Mouse (Mus musculus) heart, embryonic 12.5 days (tissue): ENCODE measurements at regions not wholly inside any gene's neighbourhood (a gene's known extent, or its start where the extent isn't known, plus 50 kb on each side); places are given as distances from the start of the nearest gene placed in this dataset.

Experiments used
- ATAC-seq: fragments of 200-750 bp; cut with Nextera tagmentation; 2 replicates; pipeline ENCODE4 v1.8.0; 2017; ENCODE audit warnings: moderate TSS enrichment, moderate library complexity; ENCODE audit not compliant: insufficient number of reproducible peaks, low FRiP score
- H3K27ac ChIP-seq: fragments of 300-500 bp; sonication (generic); 2 replicates; pipeline ENCODE4 v1.5.1; 2016; ENCODE audit warnings: mild to moderate bottlenecking, moderate library complexity; ENCODE audit not compliant: poor library complexity, severe bottlenecking
- H3K27me3 ChIP-seq: fragments of 300-500 bp; sonication (generic); replicated peaks from 2 replicates; pipeline ENCODE4 v1.6.1; 2016; ENCODE audit warnings: mild to moderate bottlenecking, moderate library complexity
- H3K36me3 ChIP-seq: fragments of 300-500 bp; sonication (generic); 2 replicates; pipeline ENCODE4 v1.6.1; 2016; ENCODE audit warnings: mild to moderate bottlenecking, moderate library complexity
- H3K4me1 ChIP-seq: fragments of 300-500 bp; sonication (generic); replicated peaks from 2 replicates; pipeline ENCODE4 v1.6.1; 2016; ENCODE audit warnings: mild to moderate bottlenecking
- H3K4me2 ChIP-seq: fragments of 300-500 bp; sonication (generic); 2 replicates; pipeline ENCODE4 v1.6.1; 2016; ENCODE audit warnings: mild to moderate bottlenecking, moderate library complexity
- H3K4me3 ChIP-seq: fragments of 300-500 bp; sonication (generic); 2 replicates; pipeline ENCODE4 v1.5.1; 2016; ENCODE audit warnings: mild to moderate bottlenecking
- H3K9ac ChIP-seq: fragments of 300-500 bp; sonication (generic); 2 replicates; pipeline ENCODE4 v1.6.1; 2016; ENCODE audit warnings: mild to moderate bottlenecking, moderate library complexity
- H3K9me3 ChIP-seq: fragments of 300-500 bp; sonication (generic); replicated peaks from 2 replicates; pipeline ENCODE4 v1.6.1; 2016; ENCODE audit warnings: mild to moderate bottlenecking, moderate library complexity
- WGBS: fragments of 180-500 bp; shearing (Covaris S2); methylation state at CpG from one replicate; pipeline ENCODE4 v1.1.7; 2016; 5-methylcytosine and 5-hydroxymethylcytosine counted together

- Histone ChIP-seq H3K4me2 (peak overlapping the region; percentile 63), H3K4me1 (0 out of 2 replicates have a peak, but pooled peaks cover 11% of the 10 kb centered on the region), H3K4me3 (peak overlapping the region; percentile 25), H3K9ac (0 out of 2 replicates have a peak overlapping the region, but pooled peaks have one; percentile 26), H3K27ac (no peak overlapping the region), H3K36me3 (no peaks in the 10 kb centered on the region), H3K27me3 (no peaks in the 10 kb centered on the region), H3K9me3 (no peaks in the 10 kb centered on the region)
- 4% methylated on average over 15 of the region's 15 CpGs for WGBS
- 0 out of 2 replicates have a peak, but pooled peaks have one; percentile 39 for ATAC-seq
Measured at GRCm38 (mm10) chr6:51362475-51363226, 69.8 kb upstream of the Nfe2l3 start.

GRCm38 (mm10) chr6:51364776-51365175 is 67.7 kb upstream of the Nfe2l3 start:
- H3K4me2 ChIP-seq: no peak overlapping the region
- H3K36me3 ChIP-seq: no peaks in the 10 kb centered on the region
- WGBS: 72% methylated on average over 6 of the region's 6 CpGs
- ATAC-seq: no peak
- H3K27ac ChIP-seq: no peak overlapping the region
- H3K9ac ChIP-seq: no peak overlapping the region
- no peak overlapping the region for H3K4me3 ChIP-seq
- no peaks in the 10 kb centered on the region for H3K9me3 ChIP-seq
- peaks cover 9% of the 10 kb centered on the region for H3K4me1 ChIP-seq
- no peaks in the 10 kb centered on the region for H3K27me3 ChIP-seq

GRCm38 (mm10) chr6:51369771-51370170 is 62.7 kb upstream of the Nfe2l3 start:
- ATAC-seq: no peak
- WGBS: 49% methylated on average over 6 of the region's 6 CpGs
- H3K27ac ChIP-seq: no peak overlapping the region

GRCm38 (mm10) chr6:51372357-51372756 is 60.1 kb upstream of the Nfe2l3 start:
- no peaks in the 10 kb centered on the region for H3K9me3 ChIP-seq
- no peak overlapping the region for H3K4me3 ChIP-seq

More at GRCm38 (mm10) chr6:51369771-51370170, 62.7 kb upstream of the Nfe2l3 start:
- Histone ChIP-seq H3K4me2 (no peak overlapping the region), H3K36me3 (no peaks in the 10 kb centered on the region), H3K9me3 (no peaks in the 10 kb centered on the region), H3K4me1 (peaks cover 10% of the 10 kb centered on the region), H3K4me3 (no peak overlapping the region), H3K9ac (no peak overlapping the region), H3K27me3 (no peaks in the 10 kb centered on the region)

GRCm38 (mm10) chr6:51378436-51378835 is 54.0 kb upstream of the Nfe2l3 start:
- H3K4me2 ChIP-seq: no peak overlapping the region
- ATAC-seq: no peak
- no peak overlapping the region for H3K9ac ChIP-seq
- H3K27me3 ChIP-seq: no peaks in the 10 kb centered on the region
- H3K4me3 ChIP-seq: no peak overlapping the region
- no peaks in the 10 kb centered on the region for H3K36me3 ChIP-seq
- no peak overlapping the region for H3K27ac ChIP-seq
- no peaks in the 10 kb centered on the region for H3K9me3 ChIP-seq
- H3K4me1 ChIP-seq: peaks cover 4% of the 10 kb centered on the region; the same call in 1 of the 2 replicates
- WGBS: 86% methylated on average over 3 of the region's 3 CpGs

More at GRCm38 (mm10) chr6:51372357-51372756, 60.1 kb upstream of the Nfe2l3 start:
- Histone ChIP-seq H3K4me1 (peaks cover 10% of the 10 kb centered on the region), H3K27ac (no peak overlapping the region), H3K36me3 (no peaks in the 10 kb centered on the region), H3K9ac (no peak overlapping the region), H3K4me2 (no peak overlapping the region), H3K27me3 (no peaks in the 10 kb centered on the region)
- ATAC-seq: no peak
- 57% methylated on average over 7 of the region's 7 CpGs for WGBS

GRCm38 (mm10) chr6:51379074-51379473 is 53.4 kb upstream of the Nfe2l3 start:
- peak overlapping the region; percentile 76; the same call in 1 of the 2 replicates for H3K9ac ChIP-seq
- peak overlapping the region; percentile 46; the same call in 1 of the 2 replicates for H3K4me3 ChIP-seq
- H3K4me1 ChIP-seq: peaks cover 8% of the 10 kb centered on the region
- peak overlapping the region; percentile 78; the same call in 1 of the 2 replicates for H3K27ac ChIP-seq
- no peaks in the 10 kb centered on the region for H3K36me3 ChIP-seq
- WGBS: 13% methylated on average over 5 of the region's 5 CpGs
- no peak for ATAC-seq
- H3K27me3 ChIP-seq: no peaks in the 10 kb centered on the region
- no peaks in the 10 kb centered on the region for H3K9me3 ChIP-seq
- H3K4me2 ChIP-seq: peak overlapping the region; percentile 82

GRCm38 (mm10) chr6:51379560-51380274 is 52.8 kb upstream of the Nfe2l3 start:
- peak overlapping the region; percentile 82 for H3K4me2 ChIP-seq
- peak overlapping the region; percentile 76 for H3K9ac ChIP-seq
- H3K36me3 ChIP-seq: no peaks in the 10 kb centered on the region
- peak overlapping the region; percentile 46 for H3K4me3 ChIP-seq
- H3K27me3 ChIP-seq: no peaks in the 10 kb centered on the region
- H3K27ac ChIP-seq: peak overlapping the region; percentile 78
- H3K9me3 ChIP-seq: no peaks in the 10 kb centered on the region
- ATAC-seq: peak; percentile 58
- WGBS: 4% methylated on average over 36 of the region's 36 CpGs
- peaks cover 8% of the 10 kb centered on the region for H3K4me1 ChIP-seq

GRCm38 (mm10) chr6:51380275-51380575 is 52.2 kb upstream of the Nfe2l3 start:
- H3K4me2 ChIP-seq: peak overlapping the region; percentile 82; the same call in 1 of the 2 replicates
- H3K4me1 ChIP-seq: peaks cover 8% of the 10 kb centered on the region
- H3K9me3 ChIP-seq: no peaks in the 10 kb centered on the region
- no peaks in the 10 kb centered on the region for H3K36me3 ChIP-seq
- no peak for ATAC-seq
- WGBS: 55% methylated on average over 4 of the region's 4 CpGs
- no peak overlapping the region for H3K9ac ChIP-seq
- no peak overlapping the region for H3K27ac ChIP-seq
- no peaks in the 10 kb centered on the region for H3K27me3 ChIP-seq
- no peak overlapping the region for H3K4me3 ChIP-seq

GRCm38 (mm10) chr6:51381465-51381864 is 51.0 kb upstream of the Nfe2l3 start:
- H3K9ac ChIP-seq: no peak overlapping the region
- WGBS: 39% methylated on average over 9 of the region's 9 CpGs

More at GRCm38 (mm10) chr6:51381465-51381864, 51.0 kb upstream of the Nfe2l3 start:
- Histone ChIP-seq H3K27me3 (no peaks in the 10 kb centered on the region), H3K4me3 (no peak overlapping the region), H3K4me1 (peaks cover 8% of the 10 kb centered on the region), H3K9me3 (no peaks in the 10 kb centered on the region), H3K4me2 (no peak overlapping the region), H3K36me3 (no peaks in the 10 kb centered on the region), H3K27ac (no peak overlapping the region)
- no peak for ATAC-seq
